Mouse (Mus musculus) CD4-positive naive resting alpha-beta T cell, adult 57 days (primary cell): ENCODE measurements around the gene Zfp282. TPM values are rescaled to one million over a fixed set of nuclear protein-coding genes. Genes with fewer than 3 reads are reported as not detected.

ENCODE experiments used
- total RNA-seq: library from RNA; stranded (reverse); gene quantifications from one replicate; pipeline ENCODE4 v1.2.4, GENCODE M21; 2023

The Zfp282 gene
- 10.6 TPM for total RNA-seq

GRCm38 (mm10) chr6:47877058-47877457, at the start of gene Zfp282:
Zfp282 (plus strand) TSS chr6:47877204.

GRCm38 (mm10) chr6:47830104-47831078, 46.6 kb upstream of the Zfp282 start, which contains the start of gene Zfp786:
Zfp786 (minus strand) TSS chr6:47830867.

GRCm38 (mm10) chr6:47835482-47835983, 41.5 kb upstream of the Zfp282 start, which contains the start of gene Zfp398:
Zfp398 (plus strand) TSS chr6:47835661.

GRCm38 (mm10) chr6:47920447-47921340, 43.7 kb downstream of the Zfp282 start, which contains the start of gene Zfp212:
Zfp212 (plus strand) TSS chr6:47920476.

GRCm38 (mm10) chr6:47953191-47953726, 76.3 kb downstream of the Zfp282 start, which contains the start of gene Zfp956:
Zfp956 (plus strand) TSS chr6:47953390.

Other genes starting within 250 kb of the Zfp282 start
- 69.8 TPM for gene Pdia4, start 63.8 kb upstream of the Zfp282 start, total RNA-seq
- gene Zfp786, start 46.3 kb upstream of the Zfp282 start, total RNA-seq, result not detected
- gene Zfp398, start 41.5 kb upstream of the Zfp282 start, total RNA-seq, result 32.4 TPM
- gene Zfp212, start 43.3 kb downstream of the Zfp282 start, total RNA-seq, result 67.8 TPM
- 21.3 TPM for gene Zfp956, start 76.2 kb downstream of the Zfp282 start, total RNA-seq
- 57.8 TPM for gene Zfp777, start 171.7 kb downstream of the Zfp282 start, total RNA-seq
- 76.9 TPM for gene Zfp746, start 209.4 kb downstream of the Zfp282 start, total RNA-seq